Mouse (Mus musculus): Measurements from ENCODE around the gene Pcnt.

Gene Pcnt

GRCm38 (mm10) chr10:76392596-76392995, 50.0 kb downstream of the Pcnt start:
- no peak for DNase-seq

- DNase-seq, result no peak
These were observed 50.8 kb downstream of the Pcnt start for GRCm38 (mm10) chr10:76391786-76392185.

- no peak for DNase-seq
These were observed 51.4 kb downstream of the Pcnt start for GRCm38 (mm10) chr10:76391166-76391565.

- DNase-seq, result peak; percentile 30
These were observed 67.6 kb downstream of the Pcnt start for GRCm38 (mm10) chr10:76374981-76375380.

- DNase-seq, result no peak
These were observed 70.8 kb downstream of the Pcnt start for GRCm38 (mm10) chr10:76371736-76372135.

- no peak for DNase-seq
These were observed 73.8 kb downstream of the Pcnt start for GRCm38 (mm10) chr10:76368766-76369165.

- DNase-seq, result no peak
These were observed 79.4 kb downstream of the Pcnt start for GRCm38 (mm10) chr10:76363233-76363632.

GRCm38 (mm10) chr10:76358468-76358867, 84.1 kb downstream of the Pcnt start:
- DNase-seq, result peak; percentile 69

- DNase-seq, result no peak
These were observed 85.2 kb downstream of the Pcnt start for GRCm38 (mm10) chr10:76357286-76357875.

- no peak for DNase-seq
These were observed 87.6 kb downstream of the Pcnt start for GRCm38 (mm10) chr10:76354974-76355373.

- no peak for DNase-seq
These were observed 88.6 kb downstream of the Pcnt start for GRCm38 (mm10) chr10:76353986-76354385.

- no peak for DNase-seq
These were observed 90.6 kb downstream of the Pcnt start for GRCm38 (mm10) chr10:76351953-76352352.

- DNase-seq, result no peak
These were observed 96.0 kb downstream of the Pcnt start for GRCm38 (mm10) chr10:76346589-76346988.

- DNase-seq, result no peak
These were observed 96.5 kb downstream of the Pcnt start for GRCm38 (mm10) chr10:76346043-76346491.

- no peak for DNase-seq
These were observed 97.1 kb downstream of the Pcnt start for GRCm38 (mm10) chr10:76345540-76345902.

GRCm38 (mm10) chr10:76344711-76345539, 97.7 kb downstream of the Pcnt start, which contains the start of gene Dip2a:
Gene Dip2a, minus strand, starts transcription at chr10:76345291.
- peak; percentile 94 for DNase-seq

- no peak for DNase-seq
These were observed 108.2 kb downstream of the Pcnt start for GRCm38 (mm10) chr10:76334350-76334749.

GRCm38 (mm10) chr10:76332040-76332439, 110.5 kb downstream of the Pcnt start:
- DNase-seq, result peak; percentile 56

- DNase-seq, result no peak
These were observed 113.5 kb downstream of the Pcnt start for GRCm38 (mm10) chr10:76329093-76329492.

- no peak for DNase-seq
These were observed 114.0 kb downstream of the Pcnt start for GRCm38 (mm10) chr10:76328574-76328973.

GRCm38 (mm10) chr10:76326304-76327006, 116.1 kb downstream of the Pcnt start:
- no peak for DNase-seq

GRCm38 (mm10) chr10:76317623-76318022, 125.0 kb downstream of the Pcnt start:
- DNase-seq, result peak; percentile 84

- no peak for DNase-seq
These were observed 126.4 kb downstream of the Pcnt start for GRCm38 (mm10) chr10:76316194-76316593.

GRCm38 (mm10) chr10:76306738-76307137, 135.8 kb downstream of the Pcnt start:
- DNase-seq, result no peak
